Mouse (Mus musculus) lung, adult 2 months (tissue): ENCODE measurements around the gene Prpsap1.

Source experiments
- CTCF ChIP-seq: fragments of 200-500 bp; IDR thresholded peaks from 2 replicates; pipeline ENCODE4 v1.5.1; 2011; ENCODE audit warnings: mild to moderate bottlenecking, low read length, control low read depth; ENCODE audit not compliant: insufficient read depth
- POLR2A ChIP-seq: fragments of 200-500 bp; IDR thresholded peaks from 2 replicates; pipeline ENCODE4 v1.6.1; 2011; ENCODE audit warnings: low read depth, mild to moderate bottlenecking, control low read depth, low read length, borderline replicate concordance; ENCODE audit errors: extremely low read depth

DNA sequence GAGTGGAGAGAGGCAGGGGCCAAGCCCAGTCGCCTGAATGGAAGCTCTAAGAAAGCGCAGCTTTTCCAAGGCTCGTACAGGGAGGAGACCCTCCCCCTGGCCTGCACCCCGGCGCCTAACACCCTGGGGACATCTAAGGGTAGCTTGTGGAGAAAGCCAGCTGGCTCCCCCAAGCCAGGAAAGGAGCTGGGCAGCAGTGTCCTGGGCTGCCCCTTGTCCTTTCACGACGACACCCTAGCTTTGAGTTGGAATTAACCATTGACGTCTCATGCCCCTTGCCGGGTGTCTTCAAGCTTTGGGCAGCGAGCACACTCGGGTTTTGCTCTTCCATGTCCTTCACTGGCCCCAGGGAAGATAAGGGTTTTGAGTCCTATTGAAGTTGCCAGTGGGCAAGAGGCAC is 56.5 kb downstream of the Prpsap1 start:
- TF ChIP-seq POLR2A (no peak), CTCF (no peak)
